Mouse (Mus musculus) erythroblast, adult 5-6 weeks (primary cell): ENCODE results near the gene Cacng3. TPM values are rescaled to one million over a fixed set of nuclear protein-coding genes. Genes with fewer than 3 reads are reported as not detected.

Experiments
- ATAC-seq: replicated peaks from 2 replicates; pipeline ENCODE4 v1.8.0; 2016; ENCODE audit warnings: moderate number of reproducible peaks, mild to moderate bottlenecking, moderate TSS enrichment, inconsistent platforms; ENCODE audit not compliant: poor library complexity, low FRiP score, severe bottlenecking
- total RNA-seq, 2 experiments: library from RNA; stranded (forward) in 1 of 2; stranded (reverse) in 1 of 2; fragments of 150-400 nt in 1 of 2; fragments of 200-764, 138-1000 nt in 1 of 2; gene quantifications; 2 replicates each; pipeline versions ENCODE4 v1.2.3 to v1.2.4; 2015 to 2017; ENCODE audit warnings: low replicate concordance in 2 of 2

Gene Cacng3
- total RNA-seq, 2 experiments from 2014 or later, result not detected

DNA sequence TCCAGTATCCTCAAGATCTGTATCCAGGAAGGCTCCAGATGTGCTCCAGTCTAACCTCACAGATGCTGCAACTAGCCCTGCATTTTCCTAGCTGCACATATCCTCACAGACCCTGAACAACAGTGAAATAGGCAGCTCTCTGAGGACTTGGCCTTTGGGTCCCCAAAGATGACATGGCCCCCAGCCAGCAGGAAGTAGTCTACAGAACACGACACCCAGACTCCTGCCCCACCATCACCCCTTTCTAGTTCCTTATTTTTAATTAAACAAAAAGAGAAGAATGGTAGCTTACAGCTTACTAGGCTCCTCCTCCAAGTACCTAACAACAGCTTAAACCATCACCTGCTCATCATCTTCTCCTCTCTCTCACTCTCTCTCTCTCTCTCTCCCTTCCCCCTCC is 143.4 kb downstream of the Cacng3 start:
- no peak for ATAC-seq

DNA sequence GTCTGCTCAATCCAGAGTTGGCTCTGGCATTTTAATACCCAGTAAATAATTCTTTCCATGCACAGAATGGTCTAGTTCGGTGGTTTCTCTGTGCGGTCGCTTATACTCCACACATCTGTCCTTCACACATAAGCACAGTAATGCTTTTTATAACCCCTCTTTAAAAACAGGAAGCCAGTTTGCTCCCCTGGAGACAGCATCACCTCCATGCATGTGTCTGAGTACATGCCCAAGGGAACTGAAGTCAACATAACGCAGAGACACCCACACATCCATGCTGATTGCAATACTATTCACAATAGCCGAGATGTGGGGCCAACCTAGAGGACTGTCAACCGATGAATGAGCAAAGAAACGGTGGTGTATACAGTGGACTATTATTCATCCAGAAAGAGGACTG is 147.3 kb downstream of the Cacng3 start:
- no peak for ATAC-seq
